Mouse (Mus musculus): Measurements from ENCODE around the gene Celsr1. TPM values are rescaled to one million over a fixed set of nuclear protein-coding genes. Genes with fewer than 3 reads are reported as not detected.

Gene Celsr1
- polyA plus RNA-seq, 1 experiment from 2014 or later = 0.86 TPM

- 86% methylated on average over 10 of the region's 10 CpGs for WGBS
- DNase-seq (ENCODE audit: low spot score) = no peak
- no peak overlapping the region for H3K27ac ChIP-seq
- H3K9me3 ChIP-seq (replicated peaks) = no peaks in the 10 kb centered on the region
- no peak overlapping the region for H3K4me3 ChIP-seq
- peaks cover 12% of the 10 kb centered on the region for H3K36me3 ChIP-seq
- no peaks in the 10 kb centered on the region for H3K27me3 ChIP-seq (ENCODE audit: low read depth, poor library complexity, severe bottlenecking)
- H3K4me1 ChIP-seq = no peaks in the 10 kb centered on the region
These were observed 131.1 kb downstream of the Celsr1 start for GRCm38 (mm10) chr15:85902505-85902904.

GRCm38 (mm10) chr15:85900801-85901200 is 132.8 kb downstream of the Celsr1 start:
- 82% methylated on average over 12 of the region's 12 CpGs for WGBS
- H3K9me3 ChIP-seq (replicated peaks) = no peaks in the 10 kb centered on the region
- H3K4me1 ChIP-seq = no peaks in the 10 kb centered on the region
- no peaks in the 10 kb centered on the region for H3K27me3 ChIP-seq (ENCODE audit: low read depth, poor library complexity, severe bottlenecking)
- no peak for DNase-seq (ENCODE audit: low spot score)
- H3K4me3 ChIP-seq = no peak overlapping the region
- H3K36me3 ChIP-seq = peaks cover 29% of the 10 kb centered on the region
- H3K27ac ChIP-seq = no peak overlapping the region

GRCm38 (mm10) chr15:85900318-85900717 is 133.3 kb downstream of the Celsr1 start:
- WGBS = 92% methylated on average over 8 of the region's 8 CpGs
- H3K27ac ChIP-seq = no peak overlapping the region
- no peak overlapping the region for H3K4me3 ChIP-seq
- DNase-seq (ENCODE audit: low spot score) = no peak
- peaks cover 34% of the 10 kb centered on the region for H3K36me3 ChIP-seq
- H3K27me3 ChIP-seq (ENCODE audit: low read depth, poor library complexity, severe bottlenecking) = no peaks in the 10 kb centered on the region
- no peaks in the 10 kb centered on the region for H3K4me1 ChIP-seq
- no peaks in the 10 kb centered on the region for H3K9me3 ChIP-seq (replicated peaks)

- Histone ChIP-seq H3K36me3 (peaks cover 43% of the 10 kb centered on the region), H3K9me3 (replicated peaks) (no peaks in the 10 kb centered on the region), H3K27ac (no peak overlapping the region), H3K4me3 (no peak overlapping the region), H3K4me1 (no peaks in the 10 kb centered on the region), H3K27me3 (ENCODE audit: low read depth, poor library complexity, severe bottlenecking) (no peaks in the 10 kb centered on the region)
- WGBS = 87% methylated on average over 6 of the region's 6 CpGs
- DNase-seq (ENCODE audit: low spot score) = no peak
These were observed 134.2 kb downstream of the Celsr1 start for GRCm38 (mm10) chr15:85899396-85899795.

- Histone ChIP-seq H3K4me1 (no peaks in the 10 kb centered on the region), H3K4me3 (no peak overlapping the region), H3K27me3 (ENCODE audit: low read depth, poor library complexity, severe bottlenecking) (no peaks in the 10 kb centered on the region), H3K27ac (no peak overlapping the region), H3K9me3 (replicated peaks) (no peaks in the 10 kb centered on the region), H3K36me3 (peaks cover 66% of the 10 kb centered on the region)
- no peak for DNase-seq (ENCODE audit: low spot score)
- 94% methylated on average over 10 of the region's 10 CpGs for WGBS
These were observed 136.5 kb downstream of the Celsr1 start for GRCm38 (mm10) chr15:85897113-85897512.

- Histone ChIP-seq H3K36me3 (peaks cover 74% of the 10 kb centered on the region), H3K27me3 (ENCODE audit: low read depth, poor library complexity, severe bottlenecking) (no peaks in the 10 kb centered on the region), H3K4me1 (no peaks in the 10 kb centered on the region), H3K4me3 (no peak overlapping the region), H3K27ac (no peak overlapping the region), H3K9me3 (replicated peaks) (no peaks in the 10 kb centered on the region)
- 22% methylated on average over 8 of the region's 8 CpGs for WGBS
- peak; percentile 87 for DNase-seq (ENCODE audit: low spot score)
These were observed 137.3 kb downstream of the Celsr1 start for GRCm38 (mm10) chr15:85896284-85896683.

- Histone ChIP-seq H3K27ac (no peak overlapping the region), H3K4me1 (no peaks in the 10 kb centered on the region), H3K27me3 (ENCODE audit: low read depth, poor library complexity, severe bottlenecking) (no peaks in the 10 kb centered on the region), H3K4me3 (no peak overlapping the region), H3K9me3 (replicated peaks) (no peaks in the 10 kb centered on the region), H3K36me3 (peaks cover 92% of the 10 kb centered on the region)
- WGBS = 90% methylated on average over 7 of the region's 7 CpGs
- DNase-seq (ENCODE audit: low spot score) = no peak
These were observed 139.7 kb downstream of the Celsr1 start for GRCm38 (mm10) chr15:85893871-85894270.

GRCm38 (mm10) chr15:85892498-85893118 is 141.0 kb downstream of the Celsr1 start:
- WGBS = 88% methylated on average over 13 of the region's 13 CpGs
- H3K4me1 ChIP-seq = no peaks in the 10 kb centered on the region
- H3K27me3 ChIP-seq (ENCODE audit: low read depth, poor library complexity, severe bottlenecking) = no peaks in the 10 kb centered on the region
- peaks cover 87% of the 10 kb centered on the region for H3K36me3 ChIP-seq
- H3K4me3 ChIP-seq = no peak overlapping the region
- no peak for DNase-seq (ENCODE audit: low spot score)
- H3K27ac ChIP-seq = no peak overlapping the region
- no peaks in the 10 kb centered on the region for H3K9me3 ChIP-seq (replicated peaks)

- DNase-seq (ENCODE audit: low spot score) = no peak
- Histone ChIP-seq H3K36me3 (peaks cover 80% of the 10 kb centered on the region), H3K27ac (no peak overlapping the region), H3K4me3 (no peak overlapping the region), H3K27me3 (ENCODE audit: low read depth, poor library complexity, severe bottlenecking) (no peaks in the 10 kb centered on the region), H3K9me3 (replicated peaks) (no peaks in the 10 kb centered on the region), H3K4me1 (no peaks in the 10 kb centered on the region)
- WGBS = 88% methylated on average over 10 of the region's 10 CpGs
These were observed 141.6 kb downstream of the Celsr1 start for GRCm38 (mm10) chr15:85891971-85892370.

GRCm38 (mm10) chr15:85889235-85889634 is 144.3 kb downstream of the Celsr1 start:
- WGBS = 95% methylated on average over 4 of the region's 4 CpGs
- Histone ChIP-seq H3K27me3 (ENCODE audit: low read depth, poor library complexity, severe bottlenecking) (no peaks in the 10 kb centered on the region), H3K9me3 (replicated peaks) (no peaks in the 10 kb centered on the region), H3K27ac (no peak overlapping the region), H3K36me3 (peaks cover 80% of the 10 kb centered on the region), H3K4me1 (no peaks in the 10 kb centered on the region), H3K4me3 (no peak overlapping the region)
- DNase-seq (ENCODE audit: low spot score) = no peak

- DNase-seq (ENCODE audit: low spot score) = no peak
- Histone ChIP-seq H3K4me3 (no peak overlapping the region), H3K27me3 (ENCODE audit: low read depth, poor library complexity, severe bottlenecking) (no peaks in the 10 kb centered on the region), H3K36me3 (peaks cover 63% of the 10 kb centered on the region), H3K27ac (no peak overlapping the region), H3K9me3 (replicated peaks) (no peaks in the 10 kb centered on the region), H3K4me1 (no peaks in the 10 kb centered on the region)
- WGBS = 95% methylated on average over 5 of the region's 5 CpGs
These were observed 148.0 kb downstream of the Celsr1 start for GRCm38 (mm10) chr15:85885606-85886005.

- peaks cover 19% of the 10 kb centered on the region for H3K4me1 ChIP-seq
- H3K36me3 ChIP-seq = peaks cover 56% of the 10 kb centered on the region
- no peaks in the 10 kb centered on the region for H3K27me3 ChIP-seq (ENCODE audit: low read depth, poor library complexity, severe bottlenecking)
- DNase-seq (ENCODE audit: low spot score) = no peak
- peak overlapping the region; percentile 91 for H3K27ac ChIP-seq
- 1% methylated on average over 18 of the region's 18 CpGs for WGBS
- H3K4me3 ChIP-seq = peak overlapping the region; percentile 84
- no peaks in the 10 kb centered on the region for H3K9me3 ChIP-seq (replicated peaks)
These were observed 154.1 kb downstream of the Celsr1 start for GRCm38 (mm10) chr15:85879498-85879895.

GRCm38 (mm10) chr15:85878848-85879497 is 154.6 kb downstream of the Celsr1 start, which contains the start of gene Trmu:
Gene Trmu (plus strand): TSS chr15:85879312.
- no peaks in the 10 kb centered on the region for H3K27me3 ChIP-seq (ENCODE audit: low read depth, poor library complexity, severe bottlenecking)

More at GRCm38 (mm10) chr15:85878848-85879497, 154.6 kb downstream of the Celsr1 start, which contains the start of gene Trmu:
- peak within 1 kb of the TSS; percentile 91 for H3K27ac ChIP-seq
- peaks cover 56% of the 10 kb centered on the region for H3K36me3 ChIP-seq
- WGBS = 1% methylated on average over 50 of the region's 50 CpGs
- peak within 1 kb of the TSS; percentile 84 for H3K4me3 ChIP-seq
- no peaks in the 10 kb centered on the region for H3K9me3 ChIP-seq (replicated peaks)
- peaks cover 19% of the 10 kb centered on the region for H3K4me1 ChIP-seq
- peak; percentile 94 for DNase-seq (ENCODE audit: low spot score)

All from limb, embryonic 10.5 days (tissue).